Mouse (Mus musculus): ENCODE measurements around the gene Rnf141.

Rnf141 gene

GRCm38 (mm10) chr7:110792834-110793233 is 51.4 kb downstream of the Rnf141 start:
- DNase-seq = no peak

GRCm38 (mm10) chr7:110792201-110792600 is 52.1 kb downstream of the Rnf141 start:
- DNase-seq = no peak

GRCm38 (mm10) chr7:110790878-110791277 is 53.4 kb downstream of the Rnf141 start:
- no peak for DNase-seq

GRCm38 (mm10) chr7:110787310-110787709 is 56.9 kb downstream of the Rnf141 start:
- DNase-seq = no peak

GRCm38 (mm10) chr7:110785741-110786146 is 58.5 kb downstream of the Rnf141 start:
- DNase-seq = no peak

- DNase-seq = no peak
These were observed 59.3 kb downstream of the Rnf141 start for GRCm38 (mm10) chr7:110784965-110785364.

- peak; percentile 47 for DNase-seq
These were observed 61.3 kb downstream of the Rnf141 start for GRCm38 (mm10) chr7:110782845-110783478.

GRCm38 (mm10) chr7:110782135-110782534 is 62.1 kb downstream of the Rnf141 start:
- no peak for DNase-seq

GRCm38 (mm10) chr7:110781231-110781711 is 63.0 kb downstream of the Rnf141 start:
- DNase-seq = no peak

GRCm38 (mm10) chr7:110780520-110780919 is 63.7 kb downstream of the Rnf141 start:
- no peak for DNase-seq

GRCm38 (mm10) chr7:110779605-110780111 is 64.6 kb downstream of the Rnf141 start:
- no peak for DNase-seq

GRCm38 (mm10) chr7:110778933-110779332 is 65.3 kb downstream of the Rnf141 start:
- DNase-seq = no peak

GRCm38 (mm10) chr7:110777146-110778001 is 66.9 kb downstream of the Rnf141 start:
- DNase-seq = no peak

- DNase-seq = no peak
These were observed 69.6 kb downstream of the Rnf141 start for GRCm38 (mm10) chr7:110774674-110775073.

- DNase-seq = no peak
These were observed 70.2 kb downstream of the Rnf141 start for GRCm38 (mm10) chr7:110774077-110774476.

- DNase-seq = no peak
These were observed 70.9 kb downstream of the Rnf141 start for GRCm38 (mm10) chr7:110773204-110774002.

- DNase-seq = no peak
These were observed 71.9 kb downstream of the Rnf141 start for GRCm38 (mm10) chr7:110772343-110772742.

GRCm38 (mm10) chr7:110770949-110771348 is 73.3 kb downstream of the Rnf141 start:
- no peak for DNase-seq

GRCm38 (mm10) chr7:110769094-110769493 is 75.2 kb downstream of the Rnf141 start:
- DNase-seq = no peak

GRCm38 (mm10) chr7:110768451-110769064 is 75.7 kb downstream of the Rnf141 start:
- peak; percentile 48 for DNase-seq

- DNase-seq = no peak
These were observed 76.3 kb downstream of the Rnf141 start, which contains the start of gene Ampd3 for GRCm38 (mm10) chr7:110768001-110768400. Gene Ampd3, plus strand, starts transcription at chr7:110768206.

- peak; percentile 54 for DNase-seq
These were observed 81.6 kb downstream of the Rnf141 start for GRCm38 (mm10) chr7:110762605-110763180.

Data from retina, postnatal 1 day (tissue).